Mouse (Mus musculus) MEL (cell line): ENCODE data around the gene Ppp1r37. TPM values are rescaled to one million over a fixed set of nuclear protein-coding genes. Genes with fewer than 3 reads are reported as not detected.

Experiments
- DNase-seq: peaks from one replicate; pipeline ENCODE4 v3.0.0; 2011; ENCODE audit warnings: low read depth, low spot score
- H3K27ac ChIP-seq: 2 replicates; pipeline ENCODE4 v1.5.1; 2012; ENCODE audit warnings: low read depth, mild to moderate bottlenecking, control low read depth, low read length, moderate library complexity; ENCODE audit not compliant: control insufficient read depth
- H3K27me3 ChIP-seq, 2 experiments: fragments of 150-350 bp in 1 of 2; sonication (generic) in 1 of 2; 2 replicates each; pipeline ENCODE4 v1.6.1; 2012; ENCODE audit warnings: low read length in 2 of 2, mild to moderate bottlenecking in 2 of 2, improper control_type of control experiment in 1 of 2, moderate library complexity in 1 of 2; ENCODE audit not compliant: insufficient read depth in 2 of 2, control insufficient read depth in 1 of 2
- H3K36me3 ChIP-seq, 2 experiments: 2 replicates each; pipeline ENCODE4 v1.6.1; 2012 to 2014; ENCODE audit warnings: low read length in 2 of 2, improper control_type of control experiment in 1 of 2, inconsistent platforms in 1 of 2, mild to moderate bottlenecking in 1 of 2; ENCODE audit not compliant: insufficient read depth in 2 of 2, control insufficient read depth in 1 of 2
- H3K4me1 ChIP-seq, 2 experiments: fragments of 150-350 bp in 1 of 2; sonication (generic) in 1 of 2; 2 replicates each; pipeline ENCODE4 v1.6.1; 2012; ENCODE audit warnings: low read length in 2 of 2, improper control_type of control experiment in 1 of 2, mild to moderate bottlenecking in 1 of 2; ENCODE audit not compliant: insufficient read depth in 2 of 2, control insufficient read depth in 1 of 2
- H3K4me3 ChIP-seq, 2 experiments: fragments of 150-350 bp in 1 of 2; sonication (generic) in 1 of 2; 2 replicates each; pipeline ENCODE4 v1.5.1; 2012; ENCODE audit warnings: low read depth in 2 of 2, low read length in 2 of 2, mild to moderate bottlenecking in 2 of 2, moderate library complexity in 2 of 2, control low read depth in 1 of 2, improper control_type of control experiment in 1 of 2; ENCODE audit not compliant: control insufficient read depth in 1 of 2, insufficient read depth in 1 of 2
- H3K79me2 ChIP-seq: 2 replicates; pipeline ENCODE4 v1.6.1; 2012; ENCODE audit warnings: mild to moderate bottlenecking, low read length, moderate library complexity; ENCODE audit not compliant: control insufficient read depth, poor library complexity, insufficient read depth
- H3K9ac ChIP-seq: 2 replicates; pipeline ENCODE4 v1.6.1; 2012; ENCODE audit warnings: low read depth, mild to moderate bottlenecking, control low read depth, low read length, moderate library complexity; ENCODE audit not compliant: control insufficient read depth, poor library complexity, severe bottlenecking
- H3K9me3 ChIP-seq: fragments of 150-350 bp; sonication (generic); replicated peaks from 2 replicates; pipeline ENCODE4 v1.6.1; 2012; ENCODE audit warnings: mild to moderate bottlenecking, low read length, improper control_type of control experiment, moderate library complexity; ENCODE audit not compliant: insufficient read depth
- CHD1 ChIP-seq: IDR thresholded peaks from 2 replicates; pipeline ENCODE4 v1.6.1; 2012; ENCODE audit warnings: low read depth, mild to moderate bottlenecking, inconsistent platforms, low read length, improper control_type of control experiment
- CHD2 ChIP-seq: IDR thresholded peaks from 2 replicates; pipeline ENCODE4 v1.6.1; 2011; ENCODE audit warnings: low read length, improper control_type of control experiment
- CTCF ChIP-seq, 3 experiments: IDR thresholded peaks in 2 of 3; conservative IDR thresholded peaks in 1 of 3; 2 replicates each; pipeline ENCODE4 v1.5.1; 2011 to 2012; ENCODE audit warnings: low read length in 3 of 3, low read depth in 2 of 3, mild to moderate bottlenecking in 2 of 3, improper control_type of control experiment in 1 of 3, inconsistent platforms in 1 of 3, mixed read lengths in 1 of 3, moderate library complexity in 1 of 3; ENCODE audit not compliant: control insufficient read depth in 1 of 3, insufficient read depth in 1 of 3, poor library complexity in 1 of 3, severe bottlenecking in 1 of 3
- E2F4 ChIP-seq: IDR thresholded peaks from 2 replicates; pipeline ENCODE4 v1.6.1; 2011; ENCODE audit warnings: low read depth, low read length, improper control_type of control experiment, borderline replicate concordance
- ELF1 ChIP-seq: IDR thresholded peaks from 2 replicates; pipeline ENCODE4 v1.6.1; 2014; ENCODE audit warnings: low read depth, mild to moderate bottlenecking, inconsistent platforms, low read length, improper control_type of control experiment, moderate library complexity
- ETS1 ChIP-seq: IDR thresholded peaks from 2 replicates; pipeline ENCODE4 v1.6.1; 2012; ENCODE audit warnings: low read depth, mild to moderate bottlenecking, inconsistent platforms, low read length, improper control_type of control experiment, moderate library complexity
- GABPA ChIP-seq: IDR thresholded peaks from 2 replicates; pipeline ENCODE4 v1.6.1; 2012; ENCODE audit warnings: low read depth, mild to moderate bottlenecking, inconsistent platforms, low read length, improper control_type of control experiment, moderate library complexity
- HCFC1 ChIP-seq: IDR thresholded peaks from 2 replicates; pipeline ENCODE4 v1.6.1; 2012; ENCODE audit warnings: low read depth, mild to moderate bottlenecking, inconsistent platforms, low read length, improper control_type of control experiment, moderate library complexity
- JUND ChIP-seq: IDR thresholded peaks from 2 replicates; pipeline ENCODE4 v1.6.1; 2011; ENCODE audit warnings: low read depth, mild to moderate bottlenecking, improper control_type of control experiment, low read length
- KAT2A ChIP-seq: conservative IDR thresholded peaks from 2 replicates; pipeline ENCODE4 v1.6.1; 2012; ENCODE audit warnings: low read depth, low read length, improper control_type of control experiment, inconsistent platforms
- MEF2A ChIP-seq: IDR thresholded peaks from 2 replicates; pipeline ENCODE4 v1.6.1; 2014; ENCODE audit warnings: low read depth, mild to moderate bottlenecking, inconsistent platforms, low read length, improper control_type of control experiment; ENCODE audit not compliant: poor library complexity, insufficient replicate concordance, severe bottlenecking; ENCODE audit errors: extremely low read depth
- MYB ChIP-seq: IDR thresholded peaks from 2 replicates; pipeline ENCODE4 v1.6.1; 2011; ENCODE audit warnings: mild to moderate bottlenecking, low read depth, low read length, improper control_type of control experiment
- MYC ChIP-seq: IDR thresholded peaks from 2 replicates; pipeline ENCODE4 v1.6.1; 2011; ENCODE audit warnings: low read depth, mild to moderate bottlenecking, low read length, improper control_type of control experiment, moderate library complexity
- NELFE ChIP-seq: IDR thresholded peaks from 2 replicates; pipeline ENCODE4 v1.6.1; 2011; ENCODE audit warnings: low read depth, low read length, improper control_type of control experiment
- NRF1 ChIP-seq: IDR thresholded peaks from 2 replicates; pipeline ENCODE4 v1.6.1; 2014; ENCODE audit warnings: low read depth, mild to moderate bottlenecking, inconsistent platforms, low read length, improper control_type of control experiment, moderate library complexity; ENCODE audit not compliant: poor library complexity, insufficient read depth, severe bottlenecking
- POLR2A ChIP-seq, 2 experiments: IDR thresholded peaks; 2 replicates each; pipeline ENCODE4 v1.6.1; 2011 to 2012; ENCODE audit warnings: low read length in 2 of 2, mild to moderate bottlenecking in 2 of 2, control low read depth in 1 of 2, improper control_type of control experiment in 1 of 2, low read depth in 1 of 2, moderate library complexity in 1 of 2; ENCODE audit not compliant: control insufficient read depth in 1 of 2, insufficient read depth in 1 of 2, poor library complexity in 1 of 2
- POLR2AphosphoS2 ChIP-seq: IDR thresholded peaks from 2 replicates; pipeline ENCODE4 v1.6.1; 2011; ENCODE audit warnings: low read length, improper control_type of control experiment
- POLR2AphosphoS5 ChIP-seq: IDR thresholded peaks from 2 replicates; pipeline ENCODE4 v1.6.1; 2012; ENCODE audit warnings: low read depth, borderline replicate concordance, mild to moderate bottlenecking, inconsistent platforms, low read length, moderate library complexity, mixed read lengths
- RAD21 ChIP-seq: IDR thresholded peaks from 2 replicates; pipeline ENCODE4 v1.6.1; 2011; ENCODE audit warnings: mild to moderate bottlenecking, low read depth, low read length, improper control_type of control experiment
- RCOR1 ChIP-seq: IDR thresholded peaks from 2 replicates; pipeline ENCODE4 v1.6.1; 2012; ENCODE audit warnings: low read depth, mild to moderate bottlenecking, inconsistent platforms, low read length, improper control_type of control experiment
- SMC3 ChIP-seq: IDR thresholded peaks from 2 replicates; pipeline ENCODE4 v1.6.1; 2011; ENCODE audit warnings: low read depth, low read length, improper control_type of control experiment
- TAL1 ChIP-seq: IDR thresholded peaks from 2 replicates; pipeline ENCODE4 v1.6.1; 2012; ENCODE audit warnings: mild to moderate bottlenecking, inconsistent platforms, low read length, moderate library complexity, mixed read lengths
- TBP ChIP-seq: IDR thresholded peaks from 2 replicates; pipeline ENCODE4 v1.8.0; 2011; ENCODE audit warnings: low read depth, low read length, improper control_type of control experiment
- TCF12 ChIP-seq: IDR thresholded peaks from 2 replicates; pipeline ENCODE4 v1.6.1; 2014; ENCODE audit warnings: low read depth, mild to moderate bottlenecking, inconsistent platforms, low read length, improper control_type of control experiment, moderate library complexity
- USF1 ChIP-seq: IDR thresholded peaks from 2 replicates; pipeline ENCODE4 v1.6.1; 2014; ENCODE audit warnings: low read depth, mild to moderate bottlenecking, inconsistent platforms, low read length, improper control_type of control experiment, moderate library complexity
- USF2 ChIP-seq, 2 experiments: IDR thresholded peaks; 2 replicates each; pipeline ENCODE4 v1.6.1; 2011 to 2012; ENCODE audit warnings: improper control_type of control experiment in 2 of 2, low read length in 2 of 2, borderline replicate concordance in 1 of 2, inconsistent platforms in 1 of 2, low read depth in 1 of 2, mild to moderate bottlenecking in 1 of 2; ENCODE audit not compliant: insufficient read depth in 1 of 2
- ZC3H11A ChIP-seq: IDR thresholded peaks from 2 replicates; pipeline ENCODE4 v1.6.1; 2012; ENCODE audit warnings: low read depth, mild to moderate bottlenecking, inconsistent platforms, low read length, improper control_type of control experiment
- ZNF384 ChIP-seq: IDR thresholded peaks from 2 replicates; pipeline ENCODE4 v1.6.1; 2012; ENCODE audit warnings: low read depth, mild to moderate bottlenecking, inconsistent platforms, low read length, improper control_type of control experiment
- polyA plus RNA-seq, 2 experiments: library from polyadenylated mRNA; stranded (reverse) in 1 of 2; unstranded in 1 of 2; fragments of >175 nt in 1 of 2; fragments of >200 nt in 1 of 2; gene quantifications; 2 replicates each; pipeline versions ENCODE4 v1.2.1 to v1.2.4; 2012; ENCODE audit warnings: low replicate concordance in 2 of 2, low read depth in 1 of 2; ENCODE audit not compliant: insufficient read length in 2 of 2, insufficient read depth in 1 of 2, missing spikeins in 1 of 2
- total RNA-seq: library from RNA; depleted of rRNA; stranded (reverse); fragments of 300-350 nt; gene quantifications from 2 replicates; pipeline ENCODE4 v1.2.3, GENCODE M21; 2012

Ppp1r37 gene
- total and polyA plus RNA-seq, 3 experiments: 13.6 to 29.0 TPM; not detected in 1

DNA sequence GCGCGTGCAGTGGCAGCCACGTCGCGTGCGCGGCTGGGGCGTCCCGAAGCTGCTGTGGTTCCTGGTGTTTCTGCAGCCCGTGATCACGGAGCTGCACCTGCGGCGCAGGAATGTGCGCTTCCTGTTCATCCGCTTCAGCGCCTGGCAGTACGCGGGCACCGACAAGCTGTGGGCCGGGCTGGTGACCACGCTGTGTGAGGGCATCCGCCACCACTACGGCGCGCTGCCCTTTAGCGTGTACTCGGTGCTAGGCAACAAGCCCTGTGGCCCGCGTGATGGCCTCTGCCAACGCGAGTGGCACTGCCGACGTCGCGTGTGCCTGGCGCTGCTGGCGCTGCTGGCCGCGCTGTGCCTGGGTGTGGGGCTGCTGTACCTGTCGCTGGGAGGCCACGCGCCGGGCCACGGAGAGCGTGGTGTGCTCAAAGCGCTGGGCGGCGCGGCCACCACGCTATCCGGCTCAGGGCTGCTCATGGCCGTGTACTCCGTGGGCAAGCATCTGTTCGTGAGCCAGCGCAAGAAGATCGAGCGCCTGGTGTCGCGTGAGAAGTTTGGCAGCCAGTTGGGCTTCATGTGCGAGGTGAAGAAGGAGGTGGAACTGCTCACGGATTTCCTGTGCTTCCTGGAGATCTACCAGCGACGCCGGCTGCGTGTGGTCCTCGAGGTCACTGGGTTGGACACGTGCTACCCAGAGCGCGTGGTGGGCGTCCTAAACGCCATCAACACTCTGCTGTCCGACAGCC, 39.7 kb downstream of the Ppp1r37 start:
- no peak for DNase-seq
- Histone ChIP-seq H3K4me3 (no peak overlapping the region), H3K9me3 (no peaks in the 10 kb centered on the region), H3K4me1 (peaks cover 0 to 4% of the 10 kb centered on the region in 2 experiments; a peak in 2 of 4 replicates), H3K36me3 (no peaks in the 10 kb centered on the region), H3K79me2 (peaks cover 2% of the 10 kb centered on the region; the same call in 1 of the 2 replicates), H3K27me3 (no peaks in the 10 kb centered on the region), H3K27ac (no peak overlapping the region), H3K9ac (no peak overlapping the region)
- TF ChIP-seq MYC (no peak), POLR2A (IDR thresholded peaks at IDR 0.05; ENCODE audit: control insufficient read depth in 1 of 2, insufficient read depth in 1 of 2, low read depth in 1 of 2, low read length in 2 of 2, poor library complexity in 1 of 2) (no peak), USF1 (no peak), CTCF (IDR thresholded peaks at IDR 0.05 in 2 of 3, conservative IDR thresholded peaks at IDR 0.05 in 1 of 3; ENCODE audit: control insufficient read depth in 1 of 3, insufficient read depth in 1 of 3, low read depth in 2 of 3, low read length in 3 of 3, poor library complexity in 1 of 3, severe bottlenecking in 1 of 3) (no peak), ETS1 (no peak), POLR2AphosphoS2 (no peak), E2F4 (no peak), CHD1 (no peak), HCFC1 (no peak), RAD21 (no peak), POLR2AphosphoS5 (no peak), TCF12 (no peak), NRF1 (no peak), ZC3H11A (no peak), JUND (no peak), TAL1 (no peak), SMC3 (no peak), ZNF384 (no peak), ELF1 (no peak), MYB (no peak)

DNA sequence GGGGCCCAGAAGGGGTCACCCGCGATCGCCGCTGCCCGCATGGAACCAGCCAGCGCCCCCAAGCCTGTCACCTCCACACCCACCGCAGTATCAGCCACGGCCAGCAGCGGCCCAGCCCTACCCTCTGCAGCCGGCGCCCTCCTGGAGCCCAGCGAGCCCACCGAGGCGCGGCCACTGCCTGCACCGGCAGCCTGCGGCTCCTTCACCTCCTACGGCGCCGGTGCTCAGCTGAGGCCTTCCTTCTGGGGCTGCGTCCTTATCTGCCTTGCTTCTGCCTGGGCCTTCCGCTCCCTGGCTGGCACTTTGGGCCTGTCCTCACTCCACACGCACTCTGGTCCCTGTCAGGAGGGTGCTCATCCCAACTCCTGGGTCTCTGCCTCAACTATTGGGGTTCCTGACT, 42.8 kb downstream of the Ppp1r37 start:
- Histone ChIP-seq H3K27me3 (no peaks in the 10 kb centered on the region), H3K9ac (peak overlapping the region; percentile 95), H3K79me2 (peaks cover 2% of the 10 kb centered on the region; the same call in 1 of the 2 replicates), H3K4me3 (peak overlapping the region; percentile 74 to 81), H3K9me3 (no peaks in the 10 kb centered on the region), H3K36me3 (no peaks in the 10 kb centered on the region), H3K27ac (peak overlapping the region; percentile 20), H3K4me1 (peaks cover 0 to 4% of the 10 kb centered on the region in 2 experiments; a peak in 2 of 4 replicates)
- DNase-seq: peak; percentile 72
- 0 out of 2 replicates have a peak, but pooled peaks have one; percentile 49 for TF ChIP-seq TBP
- TF ChIP-seq MYC: no peak
- no peak for TF ChIP-seq POLR2AphosphoS5
- TF ChIP-seq MEF2A: no peak
- no peak for TF ChIP-seq KAT2A
- peak in 1 of 2 experiments; percentile 80; a peak in 3 of 4 replicates for TF ChIP-seq POLR2A (IDR thresholded peaks at IDR 0.05; ENCODE audit: control insufficient read depth in 1 of 2, insufficient read depth in 1 of 2, low read depth in 1 of 2, low read length in 2 of 2, poor library complexity in 1 of 2)
- TF ChIP-seq TAL1: no peak
- no peak for TF ChIP-seq GABPA
- TF ChIP-seq JUND: no peak
- TF ChIP-seq ZNF384: no peak
- no peak for TF ChIP-seq CTCF (IDR thresholded peaks at IDR 0.05 in 2 of 3, conservative IDR thresholded peaks at IDR 0.05 in 1 of 3; ENCODE audit: control insufficient read depth in 1 of 3, insufficient read depth in 1 of 3, low read depth in 2 of 3, low read length in 3 of 3, poor library complexity in 1 of 3, severe bottlenecking in 1 of 3)
- no peak for TF ChIP-seq CHD2
- no peak for TF ChIP-seq ZC3H11A
- TF ChIP-seq RAD21: no peak
- TF ChIP-seq ELF1: no peak; the same call in 1 of the 2 replicates
- TF ChIP-seq NELFE: 0 out of 2 replicates have a peak, but pooled peaks have one; percentile 26
- TF ChIP-seq ETS1: no peak
- no peak for TF ChIP-seq USF2 (IDR thresholded peaks at IDR 0.05; ENCODE audit: borderline replicate concordance in 1 of 2, insufficient read depth in 1 of 2, low read depth in 1 of 2, low read length in 2 of 2)
- TF ChIP-seq RCOR1: no peak
